Mouse (Mus musculus): ENCODE measurements at regions not wholly inside any gene's neighbourhood (a gene's known extent, or its start where the extent isn't known, plus 50 kb on each side); places are given as distances from the start of the nearest gene placed in this dataset.

- H3K27me3 ChIP-seq (ENCODE audit: control insufficient read depth, insufficient read depth, low read length), result no peaks in the 10 kb centered on the region
- ATAC-seq (replicated peaks; ENCODE audit: insufficient number of reproducible peaks, low FRiP score, low TSS enrichment), result no peak
- H3K4me1 ChIP-seq (ENCODE audit: control insufficient read depth, insufficient read depth, low read length), result no peaks in the 10 kb centered on the region
- no peaks in the 10 kb centered on the region for H3K36me3 ChIP-seq (ENCODE audit: control insufficient read depth, insufficient read depth, low read length)
- no peak overlapping the region for H3K4me2 ChIP-seq
- no peaks in the 10 kb centered on the region for H3K9me3 ChIP-seq (replicated peaks; ENCODE audit: control insufficient read depth, low read length)
- no peak overlapping the region for H3K9ac ChIP-seq (ENCODE audit: low read depth, low read length)
- WGBS (ENCODE audit: insufficient replicate concordance), result 68% methylated on average over 4 of the region's 4 CpGs
- H3K27ac ChIP-seq (ENCODE audit: low read depth, low read length), result no peak overlapping the region
- no peak overlapping the region for H3K4me3 ChIP-seq (ENCODE audit: low read depth, low read length)
These were observed 163.0 kb downstream of the Pik3r1 start for GRCm38 (mm10) chr13:101605051-101605450.

- no peak overlapping the region for H3K4me2 ChIP-seq
- ATAC-seq (replicated peaks; ENCODE audit: insufficient number of reproducible peaks, low FRiP score, low TSS enrichment), result no peak
- H3K9me3 ChIP-seq (replicated peaks; ENCODE audit: control insufficient read depth, low read length), result no peaks in the 10 kb centered on the region
- WGBS (ENCODE audit: insufficient replicate concordance), result 85% methylated on average over 7 of the region's 7 CpGs
- H3K36me3 ChIP-seq (ENCODE audit: control insufficient read depth, insufficient read depth, low read length), result no peaks in the 10 kb centered on the region
- no peak overlapping the region for H3K4me3 ChIP-seq (ENCODE audit: low read depth, low read length)
- H3K4me1 ChIP-seq (ENCODE audit: control insufficient read depth, insufficient read depth, low read length), result no peaks in the 10 kb centered on the region
- no peak overlapping the region for H3K27ac ChIP-seq (ENCODE audit: low read depth, low read length)
- no peaks in the 10 kb centered on the region for H3K27me3 ChIP-seq (ENCODE audit: control insufficient read depth, insufficient read depth, low read length)
- H3K9ac ChIP-seq (ENCODE audit: low read depth, low read length), result no peak overlapping the region
These were observed 169.9 kb downstream of the Pik3r1 start for GRCm38 (mm10) chr13:101598126-101598485.

GRCm38 (mm10) chr13:101597243-101598125 is 170.5 kb downstream of the Pik3r1 start:
- H3K9ac ChIP-seq (ENCODE audit: low read depth, low read length), result no peak overlapping the region
- H3K4me3 ChIP-seq (ENCODE audit: low read depth, low read length), result no peak overlapping the region
- H3K4me1 ChIP-seq (ENCODE audit: control insufficient read depth, insufficient read depth, low read length), result no peaks in the 10 kb centered on the region
- no peaks in the 10 kb centered on the region for H3K9me3 ChIP-seq (replicated peaks; ENCODE audit: control insufficient read depth, low read length)
- no peaks in the 10 kb centered on the region for H3K27me3 ChIP-seq (ENCODE audit: control insufficient read depth, insufficient read depth, low read length)
- no peak overlapping the region for H3K27ac ChIP-seq (ENCODE audit: low read depth, low read length)
- no peak overlapping the region for H3K4me2 ChIP-seq
- no peak for ATAC-seq (replicated peaks; ENCODE audit: insufficient number of reproducible peaks, low FRiP score, low TSS enrichment)
- 69% methylated on average over 14 of the region's 14 CpGs for WGBS (ENCODE audit: insufficient replicate concordance)
- no peaks in the 10 kb centered on the region for H3K36me3 ChIP-seq (ENCODE audit: control insufficient read depth, insufficient read depth, low read length)

- H3K27me3 ChIP-seq (ENCODE audit: control insufficient read depth, insufficient read depth, low read length), result no peaks in the 10 kb centered on the region
- no peaks in the 10 kb centered on the region for H3K9me3 ChIP-seq (replicated peaks; ENCODE audit: control insufficient read depth, low read length)
- H3K4me3 ChIP-seq (ENCODE audit: low read depth, low read length), result no peak overlapping the region
- WGBS (ENCODE audit: insufficient replicate concordance), result 87% methylated on average over 11 of the region's 11 CpGs
- no peaks in the 10 kb centered on the region for H3K36me3 ChIP-seq (ENCODE audit: control insufficient read depth, insufficient read depth, low read length)
- no peak overlapping the region for H3K27ac ChIP-seq (ENCODE audit: low read depth, low read length)
- H3K4me2 ChIP-seq, result no peak overlapping the region
- H3K9ac ChIP-seq (ENCODE audit: low read depth, low read length), result no peak overlapping the region
- H3K4me1 ChIP-seq (ENCODE audit: control insufficient read depth, insufficient read depth, low read length), result no peaks in the 10 kb centered on the region
- ATAC-seq (replicated peaks; ENCODE audit: insufficient number of reproducible peaks, low FRiP score, low TSS enrichment), result no peak
These were observed 173.4 kb downstream of the Pik3r1 start for GRCm38 (mm10) chr13:101594511-101595175.

- no peaks in the 10 kb centered on the region for H3K27me3 ChIP-seq (ENCODE audit: control insufficient read depth, insufficient read depth, low read length)
- no peak overlapping the region for H3K27ac ChIP-seq (ENCODE audit: low read depth, low read length)
- no peak for ATAC-seq (replicated peaks; ENCODE audit: insufficient number of reproducible peaks, low FRiP score, low TSS enrichment)
- H3K36me3 ChIP-seq (ENCODE audit: control insufficient read depth, insufficient read depth, low read length), result no peaks in the 10 kb centered on the region
- WGBS (ENCODE audit: insufficient replicate concordance), result 79% methylated on average over 1 of the region's 1 CpGs
- no peak overlapping the region for H3K4me3 ChIP-seq (ENCODE audit: low read depth, low read length)
- H3K4me1 ChIP-seq (ENCODE audit: control insufficient read depth, insufficient read depth, low read length), result no peaks in the 10 kb centered on the region
- H3K4me2 ChIP-seq, result no peak overlapping the region
- no peaks in the 10 kb centered on the region for H3K9me3 ChIP-seq (replicated peaks; ENCODE audit: control insufficient read depth, low read length)
- H3K9ac ChIP-seq (ENCODE audit: low read depth, low read length), result no peak overlapping the region
These were observed 175.7 kb downstream of the Pik3r1 start for GRCm38 (mm10) chr13:101592355-101592754.

- Histone ChIP-seq H3K27ac (ENCODE audit: low read depth, low read length) (no peak overlapping the region), H3K4me3 (ENCODE audit: low read depth, low read length) (no peak overlapping the region), H3K9ac (ENCODE audit: low read depth, low read length) (no peak overlapping the region), H3K4me1 (ENCODE audit: control insufficient read depth, insufficient read depth, low read length) (no peaks in the 10 kb centered on the region), H3K27me3 (ENCODE audit: control insufficient read depth, insufficient read depth, low read length) (no peaks in the 10 kb centered on the region), H3K36me3 (ENCODE audit: control insufficient read depth, insufficient read depth, low read length) (no peaks in the 10 kb centered on the region), H3K4me2 (no peak overlapping the region), H3K9me3 (replicated peaks; ENCODE audit: control insufficient read depth, low read length) (no peaks in the 10 kb centered on the region)
- no peak for ATAC-seq (replicated peaks; ENCODE audit: insufficient number of reproducible peaks, low FRiP score, low TSS enrichment)
- 74% methylated on average over 8 of the region's 8 CpGs for WGBS (ENCODE audit: insufficient replicate concordance)
These were observed 179.1 kb downstream of the Pik3r1 start for GRCm38 (mm10) chr13:101588905-101589304.

GRCm38 (mm10) chr13:101586787-101587186 is 181.2 kb downstream of the Pik3r1 start:
- no peak overlapping the region for H3K9ac ChIP-seq (ENCODE audit: low read depth, low read length)
- no peaks in the 10 kb centered on the region for H3K9me3 ChIP-seq (replicated peaks; ENCODE audit: control insufficient read depth, low read length)
- no peaks in the 10 kb centered on the region for H3K4me1 ChIP-seq (ENCODE audit: control insufficient read depth, insufficient read depth, low read length)
- 80% methylated on average over 2 of the region's 2 CpGs for WGBS (ENCODE audit: insufficient replicate concordance)
- H3K4me3 ChIP-seq (ENCODE audit: low read depth, low read length), result no peak overlapping the region
- ATAC-seq (replicated peaks; ENCODE audit: insufficient number of reproducible peaks, low FRiP score, low TSS enrichment), result no peak
- no peak overlapping the region for H3K4me2 ChIP-seq
- H3K27me3 ChIP-seq (ENCODE audit: control insufficient read depth, insufficient read depth, low read length), result no peaks in the 10 kb centered on the region
- H3K36me3 ChIP-seq (ENCODE audit: control insufficient read depth, insufficient read depth, low read length), result no peaks in the 10 kb centered on the region
- H3K27ac ChIP-seq (ENCODE audit: low read depth, low read length), result no peak overlapping the region

GRCm38 (mm10) chr13:101576481-101576880 is 191.5 kb downstream of the Pik3r1 start:
- Histone ChIP-seq H3K4me3 (ENCODE audit: low read depth, low read length) (no peak overlapping the region), H3K36me3 (ENCODE audit: control insufficient read depth, insufficient read depth, low read length) (no peaks in the 10 kb centered on the region), H3K27me3 (ENCODE audit: control insufficient read depth, insufficient read depth, low read length) (no peaks in the 10 kb centered on the region), H3K9ac (ENCODE audit: low read depth, low read length) (no peak overlapping the region), H3K4me1 (ENCODE audit: control insufficient read depth, insufficient read depth, low read length) (0 out of 2 replicates have a peak, but pooled peaks cover 8% of the 10 kb centered on the region), H3K27ac (ENCODE audit: low read depth, low read length) (no peak overlapping the region), H3K9me3 (replicated peaks; ENCODE audit: control insufficient read depth, low read length) (no peaks in the 10 kb centered on the region), H3K4me2 (no peak overlapping the region)
- WGBS (ENCODE audit: insufficient replicate concordance), result 85% methylated on average over 1 of the region's 1 CpGs
- ATAC-seq (replicated peaks; ENCODE audit: insufficient number of reproducible peaks, low FRiP score, low TSS enrichment), result no peak
